Mouse (Mus musculus) monocyte, adult 5-6 weeks (primary cell): ENCODE measurements around the gene Cited4. TPM values are rescaled to one million over a fixed set of nuclear protein-coding genes. Genes with fewer than 3 reads are reported as not detected.

Experiments used
- total RNA-seq: library from RNA; stranded (forward); fragments of 200-1000, 200-491, 200-594 nt; gene quantifications from 3 replicates; pipeline ENCODE4 v1.2.3, GENCODE M21; 2017

The Cited4 gene
- total RNA-seq, 1 experiment from 2014 or later: 2.3 TPM

Other genes with a start within 250 kb of the Cited4 start
- gene Slfnl1, start 134.3 kb upstream of the Cited4 start, total RNA-seq: 0.95 TPM in 1 of 3 replicates, not detected in the others
- 2.9 to 8.2 TPM (median 6.6 TPM) in 3 replicates for gene Ctps, start 96.3 kb upstream of the Cited4 start, total RNA-seq
- not detected in 3 replicates for gene Gm8439, start 77.8 kb upstream of the Cited4 start, total RNA-seq
- not detected in 3 replicates for gene Kcnq4, start 82.0 kb downstream of the Cited4 start, total RNA-seq
- gene Nfyc, start 165.0 kb downstream of the Cited4 start, total RNA-seq: 46.7 to 97.0 TPM (median 77.6 TPM) in 3 replicates
- 1.7 to 2.9 TPM (median 1.7 TPM) in 3 replicates for gene Rims3, start 188.2 kb downstream of the Cited4 start, total RNA-seq